Mouse (Mus musculus) lung, postnatal 0 days (tissue): ENCODE measurements at regions not wholly inside any gene's neighbourhood (a gene's known extent, or its start where the extent isn't known, plus 50 kb on each side); places are given as distances from the start of the nearest gene placed in this dataset.

Experiments used
- CTCF ChIP-seq: IDR thresholded peaks from 2 replicates; pipeline ENCODE4 v1.5.1; 2016; ENCODE audit warnings: antibody characterized with exemption, mild to moderate bottlenecking
- EP300 ChIP-seq: IDR thresholded peaks from 2 replicates; pipeline ENCODE4 v1.6.1; 2016; ENCODE audit warnings: antibody characterized with exemption, mild to moderate bottlenecking, control low read depth

DNA sequence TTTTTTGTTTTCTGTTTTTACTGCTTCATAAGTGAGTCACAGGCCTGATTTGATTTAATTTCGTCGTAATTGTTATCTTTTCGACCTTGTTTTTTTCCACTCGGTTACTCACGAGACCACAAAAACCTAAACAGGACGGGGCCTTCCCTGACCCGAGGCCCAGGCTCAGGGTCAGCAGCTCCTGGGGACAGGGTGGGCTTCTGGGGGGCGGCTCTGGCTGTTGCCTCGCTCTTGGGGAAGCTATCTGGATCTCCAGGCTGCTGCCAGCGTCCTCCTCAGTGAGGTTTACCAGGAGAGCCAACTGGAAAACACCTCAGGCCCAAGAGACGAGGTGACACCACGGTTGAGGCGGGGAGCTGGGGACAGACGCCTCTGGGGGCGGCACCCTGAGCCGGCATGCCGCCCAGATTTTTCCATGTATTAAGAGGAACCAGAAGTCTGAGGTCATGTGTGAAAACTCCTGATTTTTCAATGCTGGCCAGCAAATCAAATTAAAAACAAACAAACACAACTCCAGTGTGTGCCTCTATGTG, 71.8 kb upstream of the Tmem189 start:
- TF ChIP-seq CTCF (no peak), EP300 (no peak)
